Mouse (Mus musculus) liver, adult 2 months (tissue): Measurements from ENCODE around the gene Il2rb.

Experiments used
- CTCF ChIP-seq: fragments of 200-500 bp; IDR thresholded peaks from 2 replicates; pipeline ENCODE4 v1.5.1; 2011; ENCODE audit warnings: low read depth, low read length, control low read depth
- POLR2A ChIP-seq: fragments of 200-500 bp; IDR thresholded peaks from 2 replicates; pipeline ENCODE4 v1.6.1; 2011; ENCODE audit warnings: low read length, control low read depth; ENCODE audit not compliant: insufficient read depth; ENCODE audit errors: extremely low read depth

DNA sequence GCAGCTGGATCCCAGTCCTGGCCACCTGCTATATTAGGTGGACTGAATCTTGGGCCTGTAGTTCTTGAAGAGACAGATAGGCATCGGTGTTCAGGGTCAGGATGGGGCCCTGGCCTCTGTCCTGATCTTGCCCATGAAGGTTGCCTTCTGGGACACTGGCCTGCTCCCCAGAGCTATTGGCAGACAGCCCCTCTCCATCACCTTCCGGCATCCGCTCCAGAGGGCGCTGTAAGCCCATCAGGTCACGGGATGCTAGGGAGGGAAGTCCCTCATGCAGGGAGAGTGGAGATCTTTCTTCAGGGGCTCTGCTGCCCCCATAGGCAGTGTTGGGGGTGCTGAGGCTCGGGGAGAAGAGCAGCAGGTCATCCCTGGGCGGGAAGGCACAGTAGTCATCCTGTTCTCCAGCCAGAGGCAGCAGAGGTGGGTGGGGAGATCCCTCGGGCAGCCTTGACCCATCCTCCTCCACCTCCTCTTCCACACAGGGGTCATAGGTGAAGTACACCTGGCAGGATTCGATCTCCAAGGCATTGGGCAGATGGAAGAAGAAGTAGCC lies 13.5 kb downstream of the Il2rb start:
- TF ChIP-seq CTCF (peak; percentile 50), POLR2A (no peak)
